Comparison of ENCODE assay signal across 21 mouse cellular contexts in genomic region chr2:130582552-130582951, GRCm38 (mm10). TPM values are rescaled to one million over a fixed set of nuclear protein-coding genes. Genes with fewer than 3 reads are reported as not detected.
DNase-seq lines count a peak whose midpoint lies in the region; ATAC-seq and TF ChIP-seq lines count a peak whose summit lies in the region.
"Had no signal": no experiment of that assay in that cellular context is flagged by ENCODE, and none has a peak within 500 bp of the region (broad histone marks: within the 10 kb centered on the region; RNA-seq: fewer than 3 reads in every experiment).

Gene Avp (minus strand): TSS chr2:130582554.

- H3K36me3 ChIP-seq in embryonic facial prominence, embryonic 15.5 days: no peaks in the 10 kb centered on the region
- no peaks in the 10 kb centered on the region for H3K36me3 ChIP-seq in embryonic facial prominence, embryonic 10.5 days (replicated peaks)
- H3K36me3 ChIP-seq in heart, embryonic 13.5 days: no peaks in the 10 kb centered on the region
- H3K36me3 ChIP-seq in heart, embryonic 11.5 days (ENCODE audit: control insufficient read depth, insufficient read depth, low read length): no peaks in the 10 kb centered on the region
- no peaks in the 10 kb centered on the region for H3K36me3 ChIP-seq in midbrain, postnatal 0 days (ENCODE audit: insufficient read depth, low read length)
- no peaks in the 10 kb centered on the region for H3K36me3 ChIP-seq in midbrain, embryonic 14.5 days (ENCODE audit: control insufficient read depth, insufficient read depth, low read length)
- H3K36me3 ChIP-seq: liver, embryonic 13.5 days; lung, embryonic 15.5 days; midbrain, embryonic 12.5 days had no signal

- no peak within 1 kb of the TSS for H3K4me3 ChIP-seq in embryonic facial prominence, embryonic 15.5 days (replicated peaks)
- no peak within 1 kb of the TSS for H3K4me3 ChIP-seq in embryonic facial prominence, embryonic 10.5 days
- peak within 1 kb of the TSS; percentile 50; the same call in 1 of the 2 replicates for H3K4me3 ChIP-seq in heart, embryonic 13.5 days
- no peak within 1 kb of the TSS; the same call in 1 of the 2 replicates for H3K4me3 ChIP-seq in heart, embryonic 11.5 days (ENCODE audit: low read depth, low read length)
- no peak within 1 kb of the TSS for H3K4me3 ChIP-seq in midbrain, postnatal 0 days (ENCODE audit: low read depth, low read length)
- no peak within 1 kb of the TSS for H3K4me3 ChIP-seq in midbrain, embryonic 14.5 days (replicated peaks; ENCODE audit: low read depth, low read length)

- H3K27ac ChIP-seq in embryonic facial prominence, embryonic 15.5 days (replicated peaks): no peak within 1 kb of the TSS
- no peak within 1 kb of the TSS for H3K27ac ChIP-seq in embryonic facial prominence, embryonic 10.5 days (replicated peaks)
- H3K27ac ChIP-seq in heart, embryonic 13.5 days (replicated peaks): no peak within 1 kb of the TSS
- H3K27ac ChIP-seq in heart, embryonic 11.5 days (ENCODE audit: low read depth, low read length): no peak within 1 kb of the TSS
- H3K27ac ChIP-seq in midbrain, postnatal 0 days (ENCODE audit: low read depth, low read length): no peak within 1 kb of the TSS
- no peak within 1 kb of the TSS for H3K27ac ChIP-seq in midbrain, embryonic 14.5 days (replicated peaks; ENCODE audit: low read depth, low read length)
- H3K27ac ChIP-seq: liver, embryonic 13.5 days; lung, embryonic 15.5 days; macrophage; midbrain, embryonic 12.5 days had no signal

- peak within 1 kb of the TSS; percentile 64; the same call in 1 of the 2 replicates for H3K4me2 ChIP-seq in embryonic facial prominence, embryonic 15.5 days (replicated peaks)
- H3K4me2 ChIP-seq in heart, embryonic 13.5 days: no peak within 1 kb of the TSS
- H3K4me2 ChIP-seq in heart, embryonic 11.5 days: no peak within 1 kb of the TSS; the same call in 1 of the 2 replicates
- H3K4me2 ChIP-seq in midbrain, postnatal 0 days (ENCODE audit: low read depth, low read length, poor library complexity, severe bottlenecking): no peak within 1 kb of the TSS
- no peak within 1 kb of the TSS for H3K4me2 ChIP-seq in midbrain, embryonic 14.5 days (ENCODE audit: low read length)

- H3K4me1 ChIP-seq in embryonic facial prominence, embryonic 15.5 days: peaks cover 16% of the 10 kb centered on the region
- H3K4me1 ChIP-seq in embryonic facial prominence, embryonic 10.5 days: peaks cover 16% of the 10 kb centered on the region
- H3K4me1 ChIP-seq in heart, embryonic 13.5 days: peaks cover 42% of the 10 kb centered on the region
- H3K4me1 ChIP-seq in heart, embryonic 11.5 days (ENCODE audit: control insufficient read depth, insufficient read depth, low read length): peaks cover 9% of the 10 kb centered on the region
- 0 out of 2 replicates have a peak, but pooled peaks cover 12% of the 10 kb centered on the region for H3K4me1 ChIP-seq in midbrain, postnatal 0 days (ENCODE audit: insufficient read depth, low read length)
- 0 out of 2 replicates have a peak, but pooled peaks cover 4% of the 10 kb centered on the region for H3K4me1 ChIP-seq in midbrain, embryonic 14.5 days (ENCODE audit: control insufficient read depth, insufficient read depth, low read length)

- WGBS in embryonic facial prominence, embryonic 15.5 days: 31% methylated on average over 10 of the region's 10 CpGs
- WGBS in embryonic facial prominence, embryonic 10.5 days: 38% methylated on average over 10 of the region's 10 CpGs
- 28% methylated on average over 10 of the region's 10 CpGs for WGBS in heart, embryonic 13.5 days
- WGBS in heart, embryonic 11.5 days (ENCODE audit: insufficient replicate concordance): 22% methylated on average over 10 of the region's 10 CpGs
- WGBS in midbrain, postnatal 0 days: 33% methylated on average over 10 of the region's 10 CpGs
- 34% methylated on average over 10 of the region's 10 CpGs for WGBS in midbrain, embryonic 14.5 days

- TF ChIP-seq CTCF in midbrain, postnatal 0 days (IDR thresholded peaks at IDR 0.05): no peak

- no peak for DNase-seq in embryonic facial prominence, embryonic 10.5 days (ENCODE audit: low spot score)
- DNase-seq in midbrain, postnatal 0 days (ENCODE audit: low spot score): no peak
- DNase-seq in midbrain, embryonic 14.5 days: no peak
- no peak for DNase-seq in thymus, postnatal 14 days
- no peak for DNase-seq in layer of hippocampus, postnatal 25 days (ENCODE audit: extremely low spot score in 1 of 2, low spot score in 1 of 2)
- DNase-seq: cerebellum, postnatal 10 days; gastrocnemius, postnatal 10 days; kidney, adult 2 months; kidney, postnatal 36 days; liver, embryonic 13.5 days had no signal

- H3K9ac ChIP-seq in embryonic facial prominence, embryonic 15.5 days: no peak within 1 kb of the TSS
- H3K9ac ChIP-seq in heart, embryonic 13.5 days: no peak within 1 kb of the TSS
- no peak within 1 kb of the TSS for H3K9ac ChIP-seq in heart, embryonic 11.5 days (ENCODE audit: low read depth, low read length)
- H3K9ac ChIP-seq in midbrain, postnatal 0 days (replicated peaks; ENCODE audit: low read length, poor library complexity, severe bottlenecking): no peak within 1 kb of the TSS
- no peak within 1 kb of the TSS for H3K9ac ChIP-seq in midbrain, embryonic 14.5 days (replicated peaks; ENCODE audit: low read length)
- H3K9ac ChIP-seq: liver, embryonic 13.5 days; lung, embryonic 15.5 days; midbrain, embryonic 12.5 days had no signal

- H3K9me3 ChIP-seq in embryonic facial prominence, embryonic 15.5 days (replicated peaks): no peaks in the 10 kb centered on the region
- H3K9me3 ChIP-seq in embryonic facial prominence, embryonic 10.5 days: no peaks in the 10 kb centered on the region
- H3K9me3 ChIP-seq in heart, embryonic 13.5 days: no peaks in the 10 kb centered on the region
- H3K9me3 ChIP-seq in heart, embryonic 11.5 days (replicated peaks; ENCODE audit: control insufficient read depth, low read length): no peaks in the 10 kb centered on the region
- no peaks in the 10 kb centered on the region for H3K9me3 ChIP-seq in midbrain, postnatal 0 days (ENCODE audit: low read length)
- H3K9me3 ChIP-seq in midbrain, embryonic 14.5 days (ENCODE audit: control insufficient read depth, low read length): no peaks in the 10 kb centered on the region
- H3K9me3 ChIP-seq: liver, embryonic 13.5 days; lung, embryonic 15.5 days; midbrain, embryonic 12.5 days had no signal

- ATAC-seq in embryonic facial prominence, embryonic 15.5 days (ENCODE audit: insufficient number of reproducible peaks, low FRiP score, low TSS enrichment, low read depth): no peak
- no peak for ATAC-seq in heart, embryonic 13.5 days (ENCODE audit: extremely low read depth, insufficient number of reproducible peaks, low FRiP score, low TSS enrichment)
- no peak for ATAC-seq in heart, embryonic 11.5 days (replicated peaks; ENCODE audit: insufficient number of reproducible peaks, low FRiP score, low TSS enrichment)
- ATAC-seq in midbrain, postnatal 0 days (ENCODE audit: low FRiP score): no peak
- no peak for ATAC-seq in midbrain, embryonic 14.5 days (ENCODE audit: low FRiP score, low TSS enrichment)
- ATAC-seq: CD4-positive, CD25-positive, alpha-beta regulatory T cell, adult 4 months had no signal

- H3K27me3 ChIP-seq in embryonic facial prominence, embryonic 15.5 days: peaks cover 62% of the 10 kb centered on the region
- peaks cover 78% of the 10 kb centered on the region for H3K27me3 ChIP-seq in embryonic facial prominence, embryonic 10.5 days (replicated peaks; ENCODE audit: low read depth, poor library complexity, severe bottlenecking)
- peaks cover 68% of the 10 kb centered on the region for H3K27me3 ChIP-seq in heart, embryonic 13.5 days (replicated peaks)
- peaks cover 51% of the 10 kb centered on the region for H3K27me3 ChIP-seq in heart, embryonic 11.5 days (ENCODE audit: control insufficient read depth, insufficient read depth, low read length)
- H3K27me3 ChIP-seq in midbrain, postnatal 0 days (ENCODE audit: insufficient read depth, low read length): peaks cover 51% of the 10 kb centered on the region
- H3K27me3 ChIP-seq in midbrain, embryonic 14.5 days (ENCODE audit: control insufficient read depth, insufficient read depth, low read length): peaks cover 53% of the 10 kb centered on the region

RNA-seq across cellular contexts. Expression of gene Avp, which starts in this region (rescaled TPM):
- 0.53 TPM in 1 of 2 replicates, not detected in the other for polyA plus RNA-seq in embryonic facial prominence, embryonic 15.5 days (2015; fragmentation: Nextera tagmentation; extraction: Ambion mirVana)
- polyA plus RNA-seq in embryonic facial prominence, embryonic 10.5 days (2016; fragmentation: Nextera tagmentation; extraction: Ambion mirVana): not detected in 2 replicates
- not detected in 2 replicates for polyA plus RNA-seq in heart, embryonic 13.5 days (2015; fragmentation: Nextera tagmentation; extraction: Ambion mirVana)
- polyA plus RNA-seq in heart, embryonic 11.5 days (2014; fragmentation: Nextera tagmentation; extraction: Ambion mirVana): 1.1 and 1.3 TPM in 2 replicates
- 10.7 and 12.2 TPM in 2 replicates for total RNA-seq in midbrain, postnatal 0 days (2014; rRNA removed)
- polyA plus RNA-seq in midbrain, postnatal 0 days (2015; fragmentation: Nextera tagmentation; extraction: Ambion mirVana): 145 and 317 TPM in 2 replicates
- polyA plus RNA-seq in midbrain, embryonic 14.5 days (2014; fragmentation: Nextera tagmentation; extraction: Ambion mirVana): 0.70 TPM in 1 of 2 replicates, not detected in the other
- 1 to 10 TPM; 1.5 to 2.1 TPM for total RNA-seq in layer of hippocampus, postnatal 25 days (2021)
- total RNA-seq: adrenal gland, adult 18-20 months; MEL had no signal
- polyA plus RNA-seq: CD4-positive, CD25-positive, alpha-beta regulatory T cell, adult 4 months; heart, embryonic 14.5 days; kidney, adult 2 months; liver, embryonic 13.5 days; lung, embryonic 15.5 days; macrophage; midbrain, embryonic 12.5 days; neural tube, embryonic 11.5 days had no signal

Comparison
In these comparisons a context has a peak if more than half of its experiments do, and no peak if none do; other contexts are left out.
1. RNA of gene Avp (polyA plus RNA-seq): 145 to 317 TPM in midbrain, postnatal 0 days; 1.1 to 1.3 TPM in heart, embryonic 11.5 days, 0.70 TPM in midbrain, embryonic 14.5 days, 0.53 TPM in embryonic facial prominence, embryonic 15.5 days, not detected in embryonic facial prominence, embryonic 10.5 days and not detected in heart, embryonic 13.5 days; every median in the first group is over 10 times any median in the second.